In the genomic region with DNA sequence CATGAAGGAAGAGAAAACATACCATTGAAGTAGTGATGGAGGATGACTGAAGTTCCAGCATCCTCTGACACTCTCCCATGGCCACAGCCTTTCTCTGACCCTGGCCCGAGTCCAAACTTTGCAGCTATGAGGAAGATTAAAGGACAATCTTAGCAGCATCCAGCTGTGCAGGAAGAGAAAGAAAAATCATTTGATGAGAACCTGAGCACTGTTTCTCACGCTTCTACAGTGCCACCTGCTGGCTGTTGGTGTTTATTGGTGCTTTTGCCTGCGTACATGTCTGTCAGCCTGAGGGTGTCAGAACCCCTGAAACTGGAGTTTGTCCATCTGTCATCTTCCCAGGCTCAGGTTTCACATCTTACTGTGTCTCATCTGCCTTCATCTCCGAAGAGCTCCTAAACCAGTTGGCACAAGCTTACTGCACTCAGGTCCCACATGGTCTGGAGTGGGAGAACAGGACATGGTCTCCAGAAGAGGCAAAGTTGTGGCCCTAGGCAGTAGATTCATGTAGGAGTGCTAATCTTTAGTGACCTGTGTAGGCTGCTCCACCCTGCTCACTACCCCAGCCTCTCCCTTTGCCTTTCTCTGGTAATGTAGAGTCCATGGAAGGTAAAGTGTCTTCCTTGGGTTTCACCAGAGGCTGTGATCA, we compare ENCODE assay signal across 8 mouse cellular contexts. TPM values are rescaled to one million over a fixed set of nuclear protein-coding genes. Genes with fewer than 3 reads are reported as not detected.
DNase-seq lines count a peak whose midpoint lies in the region; ATAC-seq and TF ChIP-seq lines count a peak whose summit lies in the region.

No protein-coding gene starts in this region.

- 9% methylated on average over 4 of the region's 4 CpGs for WGBS in midbrain, postnatal 0 days

- no peaks in the 10 kb centered on the region for H3K36me3 ChIP-seq in midbrain, postnatal 0 days (ENCODE audit: insufficient read depth, low read length)

- ATAC-seq in midbrain, postnatal 0 days (ENCODE audit: low FRiP score), result no peak

- no peak overlapping the region for H3K4me3 ChIP-seq in midbrain, postnatal 0 days (ENCODE audit: low read depth, low read length)

- TF ChIP-seq CTCF in midbrain, postnatal 0 days (IDR thresholded peaks at IDR 0.05), result peak; percentile 93

- no peaks in the 10 kb centered on the region for H3K4me1 ChIP-seq in midbrain, postnatal 0 days (ENCODE audit: insufficient read depth, low read length)

- H3K27ac ChIP-seq in midbrain, postnatal 0 days (ENCODE audit: low read depth, low read length), result no peak overlapping the region

- H3K9ac ChIP-seq in midbrain, postnatal 0 days (replicated peaks; ENCODE audit: low read length, poor library complexity, severe bottlenecking), result no peak overlapping the region

- no peak overlapping the region for H3K4me2 ChIP-seq in midbrain, postnatal 0 days (ENCODE audit: low read depth, low read length, poor library complexity, severe bottlenecking)

- no peaks in the 10 kb centered on the region for H3K9me3 ChIP-seq in midbrain, postnatal 0 days (ENCODE audit: low read length)

- DNase-seq in 3134 (ENCODE audit: extremely low read depth, insufficient read length, low spot score), result peak; percentile 43
- peak; percentile 79 to 86 for DNase-seq in adrenal gland, adult 18-20 months (ENCODE audit: low spot score in 2 of 2)
- peak; percentile 93 for DNase-seq in embryo, embryonic 10.5 days (ENCODE audit: low spot score)
- DNase-seq in gastrocnemius, postnatal 4 days (ENCODE audit: low spot score in 2 of 2), result peak; percentile 62 to 82
- peak; percentile 68 for DNase-seq in kidney, adult 11 months
- DNase-seq in left cerebral cortex, postnatal 36 days (ENCODE audit: low spot score in 2 of 2), result peak; percentile 73 to 80
- peak; percentile 93 for DNase-seq in midbrain, postnatal 0 days (ENCODE audit: low spot score)
- DNase-seq in spleen, postnatal 36 days (ENCODE audit: low spot score in 2 of 2), result peak; percentile 58 to 62

- no peaks in the 10 kb centered on the region for H3K27me3 ChIP-seq in midbrain, postnatal 0 days (ENCODE audit: insufficient read depth, low read length)

- intact Hi-C loops in left cerebral cortex, postnatal 36 days (cut with DNase I), result loop anchor here (1.0 to 5.0 kb wide), 3 partner anchors 151 to 333 kb away; no protein-coding TSS in a partner anchor

RNA-seq across cellular contexts. Expression of gene Ptchd3, which starts 21.7 kb away (rescaled TPM):
- total RNA-seq in adrenal gland, adult 18-20 months (2021), result not detected
- total RNA-seq in gastrocnemius, postnatal 4 days (2021), result not detected
- not detected for total RNA-seq in left cerebral cortex, postnatal 36 days (2021)
- total RNA-seq in midbrain, postnatal 0 days (2014; rRNA removed), result 0.11 TPM in 1 of 2 replicates, not detected in the other
- not detected in 2 replicates for polyA plus RNA-seq in midbrain, postnatal 0 days (2015; fragmentation: Nextera tagmentation; extraction: Ambion mirVana)

Comparison
In these comparisons a context has a peak if more than half of its experiments do, and no peak if none do; other contexts are left out.
1. DNase-seq: peak in every context shown above with its lines; median percentile 93 in embryo, embryonic 10.5 days; 93 in midbrain, postnatal 0 days; 82 in adrenal gland, adult 18-20 months; 76 in left cerebral cortex, postnatal 36 days; 72 in gastrocnemius, postnatal 4 days; 68 in kidney, adult 11 months; 60 in spleen, postnatal 36 days; 43 in 3134.